Mouse (Mus musculus): Measurements from ENCODE around the gene Sipa1. TPM values are rescaled to one million over a fixed set of nuclear protein-coding genes. Genes with fewer than 3 reads are reported as not detected.
"Not testable (repeated sequence)": the region's sequence is repeated elsewhere in the genome, so short reads cannot be mapped to it uniquely, and the experiment has no call there.

Gene Sipa1
- total RNA-seq, 2 experiments from 2014 or later = 15.3 to 16.1 TPM

- no peak for DNase-seq (ENCODE audit: extremely low spot score in 1 of 2, low spot score in 1 of 2)
These were observed 24.2 kb upstream of the Sipa1 start for GRCm38 (mm10) chr19:5687738-5688137.

DNA sequence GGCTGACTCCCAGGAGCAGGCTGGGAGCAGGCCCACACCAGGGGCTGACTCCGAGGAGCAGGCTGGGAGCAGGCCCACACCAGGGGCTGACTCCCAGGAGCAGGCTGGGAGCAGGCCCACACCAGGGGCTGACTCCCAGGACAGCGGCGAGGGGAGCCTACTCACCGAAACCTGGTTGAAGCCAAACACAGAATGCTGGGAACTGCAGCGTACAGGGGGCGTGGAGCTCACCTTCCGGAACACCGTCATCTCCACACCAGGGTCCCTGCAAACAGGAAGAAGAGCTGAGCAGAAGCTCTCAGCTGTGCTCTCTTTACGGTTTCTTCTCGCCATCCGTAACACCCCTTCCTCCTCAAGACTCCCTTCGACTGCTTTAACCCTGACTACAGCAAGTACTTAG lies 23.4 kb upstream of the Sipa1 start:
- DNase-seq (ENCODE audit: extremely low spot score in 1 of 2, low spot score in 1 of 2) = not testable (repeated sequence)

DNA sequence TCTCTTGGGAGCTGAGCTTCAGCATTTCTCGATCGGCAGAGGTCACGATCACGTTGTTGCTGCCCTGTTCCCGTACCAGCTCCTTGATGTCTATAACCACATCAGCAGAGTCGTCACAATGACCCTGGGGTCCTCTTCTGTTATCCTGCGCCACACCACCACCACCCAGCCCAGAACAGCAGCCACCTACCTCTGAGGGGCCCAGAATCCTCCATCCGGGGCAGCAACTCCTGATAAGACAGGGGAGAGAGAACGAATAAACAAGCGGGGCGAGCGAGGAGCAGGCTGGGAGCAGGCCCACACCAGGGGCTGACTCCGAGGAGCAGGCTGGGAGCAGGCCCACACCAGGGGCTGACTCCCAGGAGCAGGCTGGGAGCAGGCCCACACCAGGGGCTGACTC lies 22.9 kb upstream of the Sipa1 start:
- no peak for DNase-seq (ENCODE audit: extremely low spot score in 1 of 2, low spot score in 1 of 2)

DNA sequence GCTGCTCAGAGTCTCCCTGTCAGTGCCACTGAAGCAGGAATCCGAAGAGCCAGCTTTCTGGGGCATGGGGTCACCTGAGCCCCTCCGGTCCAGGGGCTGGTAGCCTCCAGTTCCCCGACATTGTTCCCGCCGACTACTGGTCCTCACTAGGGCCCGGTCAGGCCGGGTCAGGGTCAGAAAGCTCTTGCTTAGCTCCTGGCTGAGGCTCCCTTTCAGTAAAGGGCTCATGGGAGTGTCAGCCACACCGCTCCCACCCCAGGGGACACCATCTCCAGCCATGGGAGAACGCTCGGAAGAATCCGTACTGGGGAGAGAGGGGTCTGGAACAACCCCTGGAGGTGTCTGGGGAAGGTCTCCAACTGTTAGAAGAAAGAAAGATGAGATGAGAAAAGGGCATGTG lies 22.4 kb upstream of the Sipa1 start:
- DNase-seq (ENCODE audit: extremely low spot score in 1 of 2, low spot score in 1 of 2) = no peak

- DNase-seq (ENCODE audit: extremely low spot score in 1 of 2, low spot score in 1 of 2) = no peak
These were observed 21.9 kb upstream of the Sipa1 start for GRCm38 (mm10) chr19:5685431-5685830.

DNA sequence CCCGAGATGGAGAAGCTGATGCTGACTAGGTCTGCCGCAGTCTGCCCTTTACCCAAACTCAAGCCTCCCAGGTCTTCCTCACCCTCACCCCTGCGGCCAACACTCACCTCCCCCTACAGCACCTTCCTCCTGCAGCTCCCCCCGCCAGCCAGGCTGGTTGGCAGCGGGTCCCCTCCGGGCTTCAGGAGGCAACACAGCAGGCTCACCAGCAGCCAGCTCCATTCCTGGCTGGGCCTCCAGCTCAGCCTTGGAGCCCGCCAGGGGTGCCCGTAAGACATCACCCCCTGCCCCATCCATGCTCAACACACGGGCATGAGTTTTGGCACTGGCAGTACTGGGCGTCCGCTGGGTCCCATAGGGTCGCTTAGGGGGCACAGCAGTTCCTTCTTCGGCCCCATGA lies 21.5 kb upstream of the Sipa1 start:
- DNase-seq (ENCODE audit: extremely low spot score in 1 of 2, low spot score in 1 of 2) = no peak

DNA sequence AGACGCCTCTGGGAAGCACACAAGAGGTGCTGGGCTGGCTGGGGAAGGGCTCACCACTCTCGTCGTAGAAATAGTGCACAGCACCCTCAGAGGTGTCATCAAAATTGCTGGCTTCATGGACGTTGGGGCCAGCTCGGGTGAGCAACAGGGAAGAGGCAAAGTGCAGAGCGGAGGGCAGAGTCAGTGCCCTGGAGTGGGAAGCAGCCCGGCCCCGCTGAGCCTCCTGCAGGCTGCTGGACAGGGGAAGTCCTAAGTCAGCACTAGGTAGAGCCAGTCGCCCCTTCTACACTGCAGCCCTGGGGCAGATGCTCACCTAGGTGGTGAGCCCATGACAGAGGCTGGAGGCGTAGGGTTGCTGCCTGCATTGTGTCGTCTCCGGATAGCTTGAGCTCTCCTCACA lies 20.7 kb upstream of the Sipa1 start:
- DNase-seq (ENCODE audit: extremely low spot score in 1 of 2, low spot score in 1 of 2) = no peak

- no peak for DNase-seq (ENCODE audit: extremely low spot score in 1 of 2, low spot score in 1 of 2)
These were observed 16.9 kb upstream of the Sipa1 start for GRCm38 (mm10) chr19:5680432-5680831.

DNA sequence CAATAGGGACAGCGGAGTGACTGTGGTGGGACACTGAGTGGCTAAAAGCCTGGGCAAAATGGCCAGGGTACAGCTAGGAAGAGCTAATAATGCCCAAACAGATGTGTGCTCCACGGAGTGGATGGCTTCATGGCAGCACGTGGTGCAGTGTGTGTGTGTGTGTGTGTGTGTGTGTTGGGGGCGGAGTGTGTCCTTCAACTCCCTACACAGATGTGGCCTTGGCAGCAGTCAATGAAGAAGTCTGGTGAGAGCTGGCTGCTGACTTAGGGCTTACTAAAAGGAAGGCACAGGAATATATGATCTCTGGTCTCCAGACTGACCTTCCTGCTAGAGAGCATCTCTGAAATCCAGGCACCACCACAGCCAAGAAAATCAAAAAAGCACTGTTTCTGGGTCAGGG lies 4.9 kb upstream of the Sipa1 start:
- no peak for DNase-seq (ENCODE audit: extremely low spot score in 1 of 2, low spot score in 1 of 2)

DNA sequence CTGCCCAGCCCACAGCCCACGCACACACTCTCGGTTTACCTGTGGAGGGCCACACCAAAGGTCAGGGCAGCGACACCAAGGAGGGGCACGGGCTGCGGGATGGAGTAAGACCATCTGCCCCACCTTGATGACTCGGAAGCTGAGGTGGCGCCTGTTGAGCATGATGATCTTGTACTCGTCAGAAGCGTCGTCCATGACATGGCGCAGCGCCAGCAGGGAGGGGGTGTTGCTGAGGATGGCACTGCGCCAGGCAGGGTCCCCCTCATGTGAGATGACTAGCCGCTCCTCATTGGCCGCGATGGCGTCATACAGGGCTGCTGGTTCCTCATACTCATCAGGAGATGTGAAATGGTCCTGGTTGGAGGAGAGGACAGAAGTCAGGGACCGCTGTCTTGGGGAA lies 2.9 kb upstream of the Sipa1 start:
- DNase-seq (ENCODE audit: extremely low spot score in 1 of 2, low spot score in 1 of 2) = no peak

- no peak for DNase-seq (ENCODE audit: extremely low spot score in 1 of 2, low spot score in 1 of 2)
These were observed 2.0 kb upstream of the Sipa1 start for GRCm38 (mm10) chr19:5665465-5665864.

GRCm38 (mm10) chr19:5664669-5665257 lies 1.3 kb upstream of the Sipa1 start:
- no peak for DNase-seq (ENCODE audit: extremely low spot score in 1 of 2, low spot score in 1 of 2)

GRCm38 (mm10) chr19:5662310-5662709 lies 1.2 kb downstream of the Sipa1 start:
- no peak for DNase-seq (ENCODE audit: extremely low spot score in 1 of 2, low spot score in 1 of 2)

- DNase-seq (ENCODE audit: extremely low spot score in 1 of 2, low spot score in 1 of 2) = no peak
These were observed 2.4 kb downstream of the Sipa1 start for GRCm38 (mm10) chr19:5660942-5661751.

- no peak for DNase-seq (ENCODE audit: extremely low spot score in 1 of 2, low spot score in 1 of 2)
These were observed 8.7 kb downstream of the Sipa1 start for GRCm38 (mm10) chr19:5654720-5655298.

GRCm38 (mm10) chr19:5653969-5654719 lies 9.4 kb downstream of the Sipa1 start:
- no peak for DNase-seq (ENCODE audit: extremely low spot score in 1 of 2, low spot score in 1 of 2)

GRCm38 (mm10) chr19:5652570-5652969 lies 10.9 kb downstream of the Sipa1 start:
- DNase-seq (ENCODE audit: extremely low spot score in 1 of 2, low spot score in 1 of 2) = no peak

GRCm38 (mm10) chr19:5651502-5652274 lies 11.8 kb downstream of the Sipa1 start:
- no peak for DNase-seq (ENCODE audit: extremely low spot score in 1 of 2, low spot score in 1 of 2)

- DNase-seq (ENCODE audit: extremely low spot score in 1 of 2, low spot score in 1 of 2) = no peak
These were observed 14.2 kb downstream of the Sipa1 start for GRCm38 (mm10) chr19:5649298-5649741.
